Mouse (Mus musculus) cerebellum, postnatal 14 days (tissue): ENCODE results near the gene Tuba8.

Experiments
- DNase-seq, 2 experiments: peaks; one replicate each; pipeline ENCODE4 v3.0.0; 2021; ENCODE audit warnings: mixed read lengths in 2 of 2

Tuba8 gene

GRCm38 (mm10) chr6:121197807-121198365 lies 12.6 kb upstream of the Tuba8 start:
- DNase-seq: no peak

- DNase-seq: no peak
Measured at GRCm38 (mm10) chr6:121200458-121200857, 10.0 kb upstream of the Tuba8 start.

DNA sequence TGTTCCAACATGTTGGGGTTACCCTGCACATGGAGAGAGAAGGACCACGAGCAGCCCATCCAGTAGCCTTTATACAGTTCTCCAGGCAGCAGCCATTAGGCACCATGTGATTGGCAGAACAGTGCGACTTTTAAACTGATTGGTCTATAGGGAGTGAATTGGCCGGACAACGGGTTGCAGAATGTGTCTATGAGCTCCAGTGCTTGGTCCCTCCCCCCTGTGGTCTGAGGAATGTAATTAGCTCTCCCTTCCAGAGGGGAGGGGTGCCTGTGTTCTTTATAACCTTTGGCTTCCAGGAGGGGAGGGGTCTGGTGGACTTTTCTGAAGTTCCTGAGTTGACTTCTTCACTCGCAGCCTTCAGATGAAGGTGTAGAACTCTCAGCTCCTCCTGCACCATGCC lies 8.5 kb upstream of the Tuba8 start:
- DNase-seq: no peak

GRCm38 (mm10) chr6:121206481-121206880 lies 4.0 kb upstream of the Tuba8 start:
- DNase-seq: no peak

DNA sequence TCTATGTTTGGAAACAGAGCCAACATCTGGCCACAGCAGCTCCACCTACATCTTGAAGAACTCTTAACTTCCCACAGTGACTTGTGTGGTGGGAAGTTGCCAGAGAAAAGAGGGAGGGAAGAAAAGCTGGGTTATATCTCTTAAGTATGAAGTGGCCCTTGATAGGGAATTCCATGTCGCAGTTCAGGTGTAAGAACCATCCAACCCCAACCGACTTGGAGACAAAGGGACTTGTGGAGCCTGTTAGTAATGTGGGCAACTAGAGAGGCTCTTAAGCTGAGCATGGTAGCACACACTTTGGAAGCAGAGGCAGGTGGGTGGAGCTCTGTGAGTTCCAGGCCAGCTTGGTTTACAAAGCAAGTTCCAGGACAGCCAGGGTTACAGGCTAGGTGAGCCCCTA lies 912 bp upstream of the Tuba8 start:
- DNase-seq: no peak

GRCm38 (mm10) chr6:121210926-121211289 lies 412 bp downstream of the Tuba8 start:
- DNase-seq: no peak

GRCm38 (mm10) chr6:121211743-121212142 lies 1.2 kb downstream of the Tuba8 start:
- DNase-seq: peak; percentile 57 to 71

GRCm38 (mm10) chr6:121212988-121213387 lies 2.5 kb downstream of the Tuba8 start:
- DNase-seq: no peak

GRCm38 (mm10) chr6:121214221-121214620 lies 3.7 kb downstream of the Tuba8 start:
- DNase-seq: peak; percentile 35 to 36

GRCm38 (mm10) chr6:121214667-121215330 lies 4.3 kb downstream of the Tuba8 start:
- DNase-seq: no peak

GRCm38 (mm10) chr6:121215336-121215735 lies 4.8 kb downstream of the Tuba8 start:
- DNase-seq: no peak

DNA sequence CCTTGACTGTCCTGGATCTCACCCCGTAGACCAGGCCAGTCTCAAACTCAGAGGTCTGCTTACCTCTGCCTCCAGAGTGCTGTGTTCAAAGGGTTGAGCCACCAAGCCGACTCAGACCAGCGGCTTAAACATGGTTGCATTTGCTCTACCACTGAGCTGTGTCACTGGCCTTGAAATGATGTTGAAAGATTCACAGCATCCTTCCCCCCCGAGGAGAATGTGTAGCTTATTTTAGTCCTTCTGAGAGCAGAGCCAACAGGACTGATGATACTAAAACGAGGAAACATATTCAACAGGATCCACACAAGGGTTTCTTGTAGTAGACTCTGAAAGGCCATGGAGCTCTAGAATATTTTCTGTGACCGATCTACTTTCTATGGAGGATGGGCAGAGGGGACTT lies 5.4 kb downstream of the Tuba8 start:
- DNase-seq: no peak

DNA sequence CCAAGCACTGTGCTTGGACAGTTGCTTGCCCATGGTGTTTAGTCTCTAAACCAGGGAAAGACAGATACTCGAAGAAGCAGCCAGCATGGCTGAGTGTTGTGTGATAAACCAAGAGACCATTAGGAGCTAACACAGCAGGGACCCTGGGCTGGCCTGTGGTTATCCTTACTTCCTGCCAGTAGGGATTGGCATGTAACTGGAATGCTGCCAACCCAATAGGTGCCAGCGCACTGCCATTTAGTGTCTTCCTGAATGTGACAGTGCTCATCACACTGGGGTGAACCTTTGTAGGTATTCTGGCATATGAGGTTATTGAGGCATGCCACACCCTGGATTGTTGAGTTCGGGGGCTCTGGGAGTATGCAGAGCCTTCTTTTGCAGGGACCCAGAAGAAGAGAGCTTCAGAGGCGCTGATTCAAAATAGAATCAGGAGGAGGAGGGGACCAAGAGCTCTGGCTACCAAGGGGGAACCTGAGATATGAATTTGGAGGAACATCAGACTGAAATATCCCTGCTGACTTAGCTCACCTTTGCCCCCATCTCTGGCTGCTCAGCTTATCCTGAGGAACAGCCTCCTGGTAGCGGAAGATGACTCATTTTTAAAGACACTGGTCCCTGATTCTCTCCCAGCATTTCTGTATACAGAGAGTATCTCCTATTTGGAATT lies 6.2 kb downstream of the Tuba8 start:
- DNase-seq: peak; percentile 29 to 43

GRCm38 (mm10) chr6:121218002-121218401 lies 7.5 kb downstream of the Tuba8 start:
- no peak for DNase-seq

GRCm38 (mm10) chr6:121219406-121219805 lies 8.9 kb downstream of the Tuba8 start:
- peak; percentile 18 to 28 for DNase-seq

DNA sequence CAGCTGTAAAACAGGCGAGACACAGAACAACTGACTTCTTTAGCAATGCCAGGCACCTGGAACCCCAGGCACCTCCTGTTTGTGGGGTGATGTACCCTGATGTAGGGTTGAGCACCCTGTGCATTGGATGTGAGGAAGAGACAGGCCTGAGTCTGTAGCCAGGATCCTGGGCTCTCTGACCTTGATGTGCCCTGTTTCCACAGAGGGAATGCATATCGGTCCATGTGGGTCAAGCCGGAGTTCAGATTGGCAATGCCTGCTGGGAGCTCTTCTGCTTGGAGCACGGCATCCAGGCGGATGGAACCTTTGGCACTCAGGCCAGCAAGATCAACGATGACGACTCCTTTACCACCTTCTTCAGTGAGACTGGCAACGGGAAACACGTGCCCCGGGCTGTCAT lies 9.7 kb downstream of the Tuba8 start:
- DNase-seq: no peak

GRCm38 (mm10) chr6:121221876-121222597 lies 11.5 kb downstream of the Tuba8 start:
- no peak for DNase-seq

DNA sequence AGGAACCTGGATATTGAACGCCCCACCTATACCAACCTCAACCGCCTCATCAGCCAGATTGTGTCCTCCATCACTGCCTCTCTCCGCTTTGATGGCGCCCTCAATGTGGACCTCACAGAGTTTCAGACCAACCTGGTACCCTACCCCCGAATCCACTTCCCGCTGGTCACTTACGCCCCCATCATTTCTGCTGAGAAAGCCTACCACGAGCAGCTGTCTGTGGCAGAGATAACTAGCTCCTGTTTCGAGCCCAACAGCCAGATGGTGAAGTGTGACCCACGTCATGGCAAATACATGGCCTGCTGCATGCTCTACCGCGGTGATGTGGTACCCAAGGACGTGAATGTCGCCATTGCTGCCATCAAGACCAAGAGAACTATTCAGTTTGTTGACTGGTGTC lies 12.5 kb downstream of the Tuba8 start:
- no peak for DNase-seq

- no peak for DNase-seq
Measured at GRCm38 (mm10) chr6:121224067-121224466, 13.6 kb downstream of the Tuba8 start.

- DNase-seq: no peak
Measured at GRCm38 (mm10) chr6:121224993-121225392, 14.5 kb downstream of the Tuba8 start.

- DNase-seq: no peak
Measured at GRCm38 (mm10) chr6:121226043-121226442, 15.5 kb downstream of the Tuba8 start.

- no peak for DNase-seq
Measured at GRCm38 (mm10) chr6:121226744-121227143, 16.2 kb downstream of the Tuba8 start.

DNA sequence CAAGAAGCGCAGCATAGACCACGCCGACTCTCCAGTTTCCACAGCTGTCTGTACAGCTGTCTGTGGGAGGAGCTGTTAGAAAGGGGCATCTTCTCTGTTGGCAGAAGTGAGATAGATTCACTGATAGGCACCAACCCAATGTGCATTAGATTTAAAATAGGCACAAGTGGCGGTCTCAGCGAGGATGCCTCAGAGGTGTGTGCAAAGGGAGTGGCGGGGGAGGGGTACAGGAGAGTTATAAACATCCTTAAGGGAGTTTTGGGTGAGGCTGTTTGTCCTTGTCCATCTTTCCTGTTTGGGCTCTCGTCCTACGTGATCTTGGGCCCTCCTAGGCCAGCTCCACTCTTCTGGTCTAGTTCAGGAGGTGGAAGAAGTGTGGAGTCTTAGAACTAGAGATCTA lies 17.9 kb downstream of the Tuba8 start:
- DNase-seq: no peak

DNA sequence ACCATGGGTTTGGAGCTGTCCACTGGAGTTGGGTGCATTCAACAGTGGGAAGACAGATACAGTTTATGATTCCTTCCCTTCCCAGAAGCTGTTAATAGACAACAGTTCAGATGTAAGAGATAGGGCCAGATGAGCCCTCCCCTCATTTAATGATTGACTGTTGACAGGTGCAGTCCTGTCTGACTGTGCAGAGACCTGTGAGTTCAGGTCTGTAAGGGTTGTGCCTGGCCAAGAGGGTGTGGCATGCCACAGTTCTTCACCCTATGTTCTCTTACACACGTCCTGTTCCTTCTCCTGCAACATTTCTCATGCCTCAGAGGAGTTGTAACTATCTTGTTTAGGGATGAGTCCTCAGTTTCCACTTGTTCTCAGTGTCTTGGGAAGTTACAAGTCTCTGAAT lies 22.2 kb downstream of the Tuba8 start:
- no peak for DNase-seq
